Mouse (Mus musculus): ENCODE results near the gene Dlx1.

DNA sequence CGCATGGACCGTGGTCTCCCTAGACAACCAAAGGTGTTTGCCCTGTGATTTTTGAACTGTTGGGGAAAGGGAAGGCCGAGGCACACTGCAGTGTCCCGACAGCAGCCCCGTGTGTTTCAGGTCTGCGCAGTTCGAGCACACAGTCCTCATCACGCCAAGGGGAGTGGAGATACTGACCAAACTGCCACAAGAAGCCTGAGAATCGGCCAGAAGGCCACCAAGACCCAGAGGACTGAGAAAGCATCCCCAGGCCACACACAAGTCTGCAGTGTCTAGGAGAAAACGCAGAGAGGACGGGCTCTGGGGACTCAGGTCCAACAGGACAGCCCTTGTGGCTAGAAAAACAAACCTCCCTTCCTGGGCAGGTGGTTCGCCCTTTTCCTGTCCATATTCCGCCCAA is 3.1 kb upstream of the Dlx1 start:
- no peak for TF ChIP-seq CTCF (IDR thresholded peaks at IDR 0.05; ENCODE audit: insufficient read depth, low read length)
- TF ChIP-seq POLR2A (IDR thresholded peaks at IDR 0.05; ENCODE audit: borderline replicate concordance, extremely low read depth, low read depth, low read length) = no peak

Measured in lung, adult 2 months (tissue).